Mouse (Mus musculus): ENCODE data around the gene Gm4778.
"Not testable (repeated sequence)": the region's sequence is repeated elsewhere in the genome, so short reads cannot be mapped to it uniquely, and the experiment has no call there.

Gene Gm4778

DNA sequence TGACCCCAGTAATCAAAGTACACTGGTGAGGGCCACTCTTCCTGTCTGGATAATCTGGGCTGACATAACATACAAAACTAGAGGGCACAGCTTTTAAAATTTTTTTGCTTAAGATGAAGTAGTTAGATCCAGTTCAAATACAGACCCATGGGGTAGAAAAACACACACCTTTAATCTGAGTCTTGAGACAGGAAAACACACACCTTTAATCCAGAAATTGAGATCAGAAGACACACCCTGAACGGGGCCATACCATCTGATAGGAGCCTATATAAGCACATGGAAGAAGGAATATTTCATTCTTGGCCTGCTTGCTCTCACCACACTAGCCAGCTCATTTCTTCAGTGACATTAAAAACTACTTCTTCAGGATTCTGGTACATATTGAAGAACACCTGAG lies at the start of gene Gm4778:
Gene Gm4778, plus strand, starts transcription at position 301 of the 400 bp plus-strand sequence.
- in situ Hi-C loops (cut with MboI, MseI) = not testable (repeated sequence)

DNA sequence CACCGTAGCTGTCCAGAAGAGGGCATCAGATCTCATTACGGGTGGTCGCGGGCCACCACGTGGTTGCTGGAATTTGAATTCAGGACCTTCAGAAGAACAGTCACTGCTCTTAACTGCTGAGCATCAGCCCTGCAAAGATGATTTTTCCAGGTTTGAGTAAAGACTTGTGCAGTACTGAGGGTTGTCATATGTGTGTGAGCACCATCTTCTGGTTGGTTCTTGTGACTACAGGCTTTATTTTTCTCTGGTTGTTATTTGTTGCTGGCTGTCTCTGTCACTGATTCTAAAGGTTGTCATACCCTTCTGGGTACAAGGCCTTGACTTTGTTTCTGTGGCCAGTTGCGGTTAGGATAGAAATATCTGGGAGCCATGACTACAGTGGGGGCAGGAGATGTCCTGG lies 3.2 kb upstream of the Gm4778 start:
- in situ Hi-C loops (cut with MboI, MseI) = no loop called here

DNA sequence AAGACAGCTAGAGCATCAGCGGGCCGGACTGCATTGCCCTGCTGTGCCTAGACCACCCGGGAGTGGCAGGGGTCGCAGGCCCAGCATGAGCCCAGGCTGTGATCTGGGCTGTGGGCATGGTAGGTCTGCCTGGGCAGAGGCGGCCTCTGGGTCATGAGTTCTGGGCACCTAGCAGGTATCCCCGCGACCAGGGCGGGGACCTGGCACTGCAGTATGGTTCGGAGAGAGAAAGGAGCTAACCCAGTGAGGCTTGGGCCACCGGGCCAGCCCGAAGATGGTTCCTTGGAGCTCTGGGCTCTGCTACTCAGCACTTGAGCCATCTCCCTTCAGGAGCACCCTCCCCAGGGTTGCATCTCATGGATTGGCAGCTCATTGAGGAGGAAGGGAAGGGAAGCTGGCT lies 12.2 kb downstream of the Gm4778 start:
- in situ Hi-C loops (cut with MboI, MseI) = no loop called here

DNA sequence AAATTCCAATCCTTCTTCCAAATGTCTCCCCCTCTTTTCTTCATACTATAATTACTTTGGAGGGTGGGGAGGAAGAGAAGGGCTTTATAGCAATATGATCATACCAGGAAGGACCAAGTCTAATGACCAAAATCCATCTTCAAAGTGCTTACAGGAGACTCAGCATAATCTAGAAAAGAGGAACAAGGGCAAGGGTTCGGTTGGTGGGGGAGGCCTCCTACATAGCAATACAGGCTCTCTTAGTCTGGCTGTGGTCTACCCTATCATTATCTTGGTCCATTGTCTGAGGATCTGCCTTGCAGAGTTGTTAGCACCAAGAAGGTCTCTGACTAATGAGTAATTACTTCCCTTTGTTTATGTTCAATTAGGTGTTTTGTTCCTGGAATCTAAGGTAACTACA lies 41.6 kb downstream of the Gm4778 start:
- in situ Hi-C loops (cut with MboI, MseI) = no loop called here

DNA sequence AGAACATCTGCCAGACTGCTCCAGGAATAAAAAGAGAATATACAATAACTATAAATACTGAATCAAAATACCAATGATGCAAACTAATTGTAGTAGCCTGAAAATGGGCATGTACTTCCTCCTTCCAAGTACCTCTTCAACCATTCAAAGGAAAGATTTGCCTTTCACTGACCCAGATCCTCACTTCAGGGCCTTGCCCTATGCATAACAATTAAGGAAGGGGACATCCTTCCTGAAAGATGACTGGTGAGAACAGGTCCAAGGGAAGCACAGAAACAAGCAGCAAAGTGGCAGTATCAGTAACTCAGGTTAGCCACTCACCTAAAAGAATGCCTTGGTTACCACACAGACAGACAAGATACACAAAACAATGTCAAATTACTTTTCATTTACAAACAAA lies 43.1 kb downstream of the Gm4778 start:
- in situ Hi-C loops (cut with MboI, MseI) = no loop called here

DNA sequence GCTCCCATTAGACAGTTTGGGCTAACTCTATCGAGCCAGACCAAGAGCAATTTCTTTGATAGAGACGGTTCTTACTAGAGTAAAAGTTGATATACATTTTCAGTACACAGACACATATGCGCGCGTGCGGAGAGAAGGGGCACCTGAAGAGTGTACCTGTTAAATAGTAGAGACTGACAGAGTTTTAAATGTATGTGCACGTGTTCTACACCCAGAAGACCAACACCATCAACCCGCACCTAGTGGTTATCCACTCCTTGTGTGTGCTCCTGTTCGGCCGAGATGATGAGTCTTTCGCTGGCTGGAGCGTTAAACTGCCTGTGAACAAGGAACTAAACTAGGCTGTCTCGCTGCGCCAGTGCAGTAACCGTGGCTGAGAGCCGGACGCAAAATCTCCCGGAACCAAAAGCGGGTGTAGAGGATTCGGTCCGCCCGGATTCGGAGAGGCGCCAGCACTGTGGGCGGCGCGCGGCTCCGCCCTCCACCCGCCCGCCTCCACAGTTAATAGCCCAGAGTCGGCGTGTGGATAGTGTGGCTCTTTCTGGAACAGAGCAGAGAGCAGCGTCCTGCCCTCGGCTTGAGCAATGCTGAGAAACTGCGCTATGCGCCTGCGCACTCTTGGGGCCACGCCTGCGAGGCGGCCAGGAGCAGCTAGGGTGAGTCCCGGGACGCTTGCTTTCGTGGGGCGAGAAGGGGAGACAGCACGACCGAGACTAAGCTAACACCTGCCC lies 46.0 kb downstream of the Gm4778 start, which contains the start of gene Them4:
Gene Them4, plus strand, starts transcription at position 457 of the 731 bp plus-strand sequence.
- in situ Hi-C loops (cut with MboI, MseI) = no loop called here

DNA sequence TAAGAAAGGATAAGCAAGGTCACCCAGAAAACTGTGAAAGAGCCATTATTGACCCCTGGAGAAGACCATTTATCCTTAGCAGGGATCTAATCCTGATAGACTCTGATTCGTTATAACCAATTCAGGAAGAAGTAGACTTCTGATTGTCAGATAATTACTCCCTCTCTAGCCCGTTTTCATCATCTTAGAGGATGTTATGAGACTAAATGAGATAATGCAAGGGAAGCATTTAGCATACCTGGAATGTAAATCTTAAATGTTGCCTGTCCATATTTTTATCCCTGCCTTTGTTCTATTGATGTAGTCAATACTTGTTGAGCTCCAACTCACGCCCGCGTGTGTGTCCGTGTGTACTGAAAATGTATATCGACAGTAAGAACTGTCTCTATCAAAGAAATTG lies 46.7 kb downstream of the Gm4778 start:
- in situ Hi-C loops (cut with MboI, MseI) = no loop called here

DNA sequence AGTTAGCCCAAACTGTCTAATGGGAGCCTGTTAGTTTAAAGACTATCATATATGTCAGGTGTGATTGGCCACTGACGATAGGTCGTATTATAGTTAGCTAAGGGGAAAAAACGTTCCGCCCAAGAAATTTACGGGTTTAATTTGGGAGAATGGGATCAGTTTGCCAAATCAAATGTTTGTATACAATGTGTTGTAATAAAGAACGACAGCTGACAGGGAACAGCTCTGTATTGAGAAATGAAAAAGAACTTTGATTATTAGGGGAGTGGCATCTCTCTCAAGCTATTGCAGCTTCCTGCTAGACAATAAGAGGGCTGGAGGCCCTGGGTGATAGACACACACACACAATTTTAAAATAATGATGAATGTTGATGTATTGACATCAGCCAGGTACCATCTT lies 47.1 kb downstream of the Gm4778 start:
- in situ Hi-C loops (cut with MboI, MseI) = no loop called here

DNA sequence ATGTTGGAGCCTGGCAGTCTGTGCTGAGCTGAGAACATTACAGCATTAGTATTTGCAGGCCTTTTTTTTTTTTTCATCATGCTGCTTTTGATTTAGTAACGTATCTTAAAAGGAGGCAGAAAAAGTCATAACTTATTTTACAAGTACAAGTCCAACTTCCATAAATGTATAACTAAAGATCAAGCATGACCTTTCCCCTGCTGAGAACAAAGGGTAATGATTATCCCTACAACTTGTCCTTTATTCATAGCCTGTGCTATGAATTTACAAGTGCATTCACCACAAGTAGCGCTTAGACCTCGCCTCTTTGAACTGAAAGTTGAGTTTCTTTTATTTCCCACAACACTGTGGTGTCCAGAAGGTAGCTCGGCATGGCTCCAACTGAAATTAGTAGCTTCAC lies 47.5 kb downstream of the Gm4778 start:
- in situ Hi-C loops (cut with MboI, MseI) = no loop called here
